Mouse (Mus musculus): ENCODE results near the gene H2-Q2.
"Not testable (repeated sequence)": the region's sequence is repeated elsewhere in the genome, so short reads cannot be mapped to it uniquely, and the experiment has no call there.

H2-Q2 gene

DNA sequence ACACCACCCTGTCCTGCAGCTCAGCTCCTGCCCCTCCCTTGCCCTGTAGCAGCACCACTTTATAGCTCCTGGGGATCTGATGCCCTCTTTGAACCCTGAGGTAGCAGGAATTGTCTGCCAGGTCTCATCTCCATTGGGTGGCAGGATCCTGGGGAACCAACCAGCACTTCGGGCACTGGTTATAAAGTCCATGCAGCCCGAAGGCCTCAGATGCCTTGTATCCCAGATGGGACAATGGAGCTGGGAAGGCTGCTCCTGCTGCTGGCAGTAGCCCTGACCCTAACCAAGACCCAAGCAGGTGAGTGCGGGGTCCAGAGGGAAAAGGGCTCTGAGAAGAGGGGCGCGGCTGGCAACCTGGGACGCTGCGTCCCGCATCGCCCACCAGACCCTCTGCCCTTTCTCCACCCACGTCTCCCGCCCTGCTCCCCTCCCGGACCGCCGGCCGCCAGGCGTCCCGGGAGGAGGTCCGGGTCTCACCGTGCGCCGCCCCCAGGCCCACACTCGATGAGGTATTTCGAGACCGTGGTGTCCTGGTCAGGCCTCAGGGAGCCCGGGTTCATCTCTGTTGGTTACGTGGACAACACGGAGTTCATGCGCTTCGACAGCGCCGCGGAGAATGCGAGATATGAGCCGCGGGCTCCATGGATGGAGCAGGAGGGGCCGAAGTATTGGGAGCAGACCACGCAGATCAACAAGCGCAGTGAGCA lies 16.9 kb downstream of the H2-Q2 start:
- in situ Hi-C loops (cut with MboI; ENCODE audit: low sequenced_read_pairs), result loop anchor here (25.0 kb wide), 1 partner anchor 728 kb away; no protein-coding TSS in a partner anchor

DNA sequence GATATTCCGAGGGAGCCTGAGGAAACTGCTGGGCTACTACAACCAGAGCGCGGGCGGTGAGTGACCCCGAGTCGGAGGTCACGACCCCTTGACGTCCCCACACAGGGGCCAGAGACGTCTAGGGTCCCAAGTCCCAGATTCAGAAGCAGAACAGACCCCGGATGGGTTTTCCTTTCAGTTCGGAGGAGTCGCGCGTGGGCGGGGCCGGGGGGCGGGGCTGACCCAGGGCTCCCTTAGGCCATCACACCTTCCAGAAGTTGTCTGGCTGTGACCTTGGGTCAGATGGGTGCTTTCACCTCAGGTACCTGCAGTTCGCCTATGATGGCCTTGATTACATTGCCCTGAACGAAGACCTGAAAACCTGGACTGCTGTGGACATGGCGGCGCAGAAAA lies 17.4 kb downstream of the H2-Q2 start:
- in situ Hi-C loops (cut with MboI; ENCODE audit: low sequenced_read_pairs), result loop anchor here (25.0 kb wide), 1 partner anchor 728 kb away; no protein-coding TSS in a partner anchor

DNA sequence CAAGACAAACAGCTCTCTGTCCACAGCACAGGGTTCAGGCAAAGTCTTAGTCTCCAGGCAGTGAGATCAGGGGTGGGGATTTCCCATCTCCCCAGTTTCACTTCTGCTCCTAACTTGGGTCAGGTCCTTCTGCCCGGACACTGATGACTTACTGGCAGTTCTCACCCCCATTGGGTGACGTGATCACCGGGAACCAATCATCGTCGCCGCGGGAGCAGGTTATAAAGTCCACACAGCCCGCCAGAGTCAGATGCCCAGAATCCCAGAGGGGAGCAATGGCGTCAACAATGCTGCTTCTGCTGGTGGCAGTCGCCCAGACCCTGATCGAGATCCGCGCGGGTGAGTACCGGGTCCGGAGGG lies 37.3 kb downstream of the H2-Q2 start, which contains the start of gene H2-Q4:
Gene H2-Q4, plus strand, starts transcription at position 249 of the 360 bp plus-strand sequence.
- in situ Hi-C loops (cut with MboI; ENCODE audit: low sequenced_read_pairs), result no loop called here

DNA sequence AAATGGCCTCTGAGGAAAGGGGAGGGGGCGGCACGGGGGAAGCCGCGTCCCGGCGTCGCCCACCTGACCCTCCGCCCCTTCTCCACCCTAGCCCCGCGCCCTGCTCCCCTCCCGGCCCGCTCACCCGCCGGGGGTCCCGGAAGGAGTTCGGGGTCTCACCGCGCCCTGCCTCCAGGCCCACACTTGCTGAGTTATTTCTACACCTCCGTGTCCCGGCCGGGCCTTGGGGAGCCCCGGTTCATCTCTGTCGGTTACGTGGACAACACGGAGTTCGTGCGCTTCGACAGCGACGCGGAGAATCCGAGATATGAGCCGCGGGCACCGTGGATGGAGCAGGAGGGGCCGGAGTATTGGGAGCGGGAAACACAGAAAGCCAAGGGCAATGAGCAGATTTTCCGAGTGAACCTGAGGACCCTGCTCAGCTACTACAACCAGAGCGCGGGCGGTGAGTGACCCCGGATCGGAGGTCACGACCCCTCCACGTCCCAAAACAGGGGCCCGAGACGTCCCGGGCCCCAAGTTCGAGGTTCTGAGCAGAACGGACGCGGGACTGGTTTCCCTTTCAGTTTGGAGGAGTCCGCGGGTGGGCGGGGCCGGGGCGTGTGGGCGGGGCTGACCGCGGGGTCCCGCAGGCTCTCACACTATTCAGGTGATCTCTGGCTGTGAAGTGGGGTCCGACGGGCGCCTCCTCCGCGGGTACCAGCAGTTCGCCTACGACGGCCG lies 37.8 kb downstream of the H2-Q2 start:
- in situ Hi-C loops (cut with MboI; ENCODE audit: low sequenced_read_pairs), result no loop called here

DNA sequence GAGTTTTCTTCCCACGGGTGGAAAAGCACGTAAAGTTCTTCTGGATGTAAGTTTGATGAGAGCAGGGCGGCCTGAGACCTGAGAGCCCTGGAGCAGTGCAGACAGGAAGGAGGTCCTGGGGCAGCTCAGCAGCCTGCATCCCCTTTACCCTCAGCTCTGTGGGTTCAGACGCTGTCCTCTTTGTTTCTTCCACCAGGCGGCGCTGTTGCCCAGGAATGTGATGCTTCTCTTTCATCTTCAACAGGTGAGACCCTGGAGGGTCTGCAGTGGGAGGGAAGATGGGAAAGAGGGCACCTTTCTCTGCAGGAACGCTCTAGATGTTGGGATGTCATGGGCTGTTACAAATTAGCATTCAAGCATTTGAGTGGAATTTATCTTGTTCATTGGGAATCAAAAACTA lies 47.8 kb downstream of the H2-Q2 start:
- in situ Hi-C loops (cut with MboI; ENCODE audit: low sequenced_read_pairs), result not testable (repeated sequence)

DNA sequence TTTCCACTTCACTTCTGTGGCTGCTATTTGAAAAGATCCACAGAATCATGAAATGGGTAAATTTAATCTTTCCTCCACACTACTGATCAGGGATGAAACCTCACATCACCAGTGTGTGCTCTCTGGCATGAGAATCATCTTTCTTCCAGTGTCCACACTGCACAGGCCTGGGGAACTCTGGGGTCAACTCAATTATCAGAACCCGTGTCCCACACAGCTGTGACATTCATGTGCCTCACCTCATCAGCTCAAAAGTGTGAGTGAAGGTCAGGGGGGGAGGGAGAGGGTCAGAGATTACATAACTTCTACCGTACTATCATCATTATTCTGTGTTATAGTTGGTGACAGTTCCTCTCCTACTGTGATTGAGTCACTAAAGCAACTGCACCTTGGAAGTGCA lies 50.6 kb downstream of the H2-Q2 start:
- in situ Hi-C loops (cut with MboI; ENCODE audit: low sequenced_read_pairs), result not testable (repeated sequence)

DNA sequence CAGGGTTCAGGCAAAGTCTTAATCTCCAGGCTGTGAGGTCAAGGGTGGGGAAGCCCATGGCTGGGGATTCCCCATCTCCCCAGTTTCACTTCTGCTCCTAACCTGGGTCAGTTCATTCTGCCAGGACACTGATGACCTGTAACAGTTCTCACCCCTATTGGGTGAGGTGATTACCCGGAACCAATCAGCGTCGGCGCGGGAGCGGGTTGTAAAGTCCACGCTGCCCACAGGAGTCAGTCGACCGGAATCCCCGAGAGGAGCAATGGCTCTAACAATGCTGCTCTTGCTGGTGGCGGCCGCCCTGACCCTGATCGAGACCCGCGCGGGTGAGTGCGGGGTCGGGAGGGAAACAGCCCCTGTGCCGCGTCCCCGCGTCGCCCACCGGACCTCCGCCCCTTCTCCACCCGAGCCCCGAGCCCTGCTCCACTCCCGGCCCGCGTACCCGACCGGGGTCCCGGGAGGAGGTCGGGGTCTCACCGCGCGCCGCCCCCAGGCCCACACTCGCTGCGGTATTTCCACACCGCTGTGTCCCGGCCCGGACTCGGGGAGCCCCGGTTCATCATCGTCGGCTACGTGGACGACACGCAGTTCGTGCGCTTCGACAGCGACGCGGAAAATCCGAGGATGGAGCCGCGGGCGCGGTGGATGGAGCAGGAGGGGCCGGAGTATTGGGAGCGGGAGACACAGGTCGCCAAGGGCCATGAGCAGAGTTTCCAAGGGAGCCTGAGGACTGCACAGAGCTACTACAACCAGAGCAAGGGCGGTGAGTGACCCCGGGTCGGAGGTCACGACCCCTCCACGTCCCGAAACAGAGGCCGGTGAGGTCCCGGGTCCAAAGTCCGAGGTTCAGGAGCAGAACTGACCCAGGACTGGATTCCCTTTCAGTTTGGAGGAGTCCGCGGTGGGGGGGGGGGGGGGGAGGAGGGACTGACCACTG lies 52.1 kb downstream of the H2-Q2 start:
- in situ Hi-C loops (cut with MboI; ENCODE audit: low sequenced_read_pairs), result not testable (repeated sequence)
